ENCODE assay signal across 18 mouse cellular contexts in the genomic region with DNA sequence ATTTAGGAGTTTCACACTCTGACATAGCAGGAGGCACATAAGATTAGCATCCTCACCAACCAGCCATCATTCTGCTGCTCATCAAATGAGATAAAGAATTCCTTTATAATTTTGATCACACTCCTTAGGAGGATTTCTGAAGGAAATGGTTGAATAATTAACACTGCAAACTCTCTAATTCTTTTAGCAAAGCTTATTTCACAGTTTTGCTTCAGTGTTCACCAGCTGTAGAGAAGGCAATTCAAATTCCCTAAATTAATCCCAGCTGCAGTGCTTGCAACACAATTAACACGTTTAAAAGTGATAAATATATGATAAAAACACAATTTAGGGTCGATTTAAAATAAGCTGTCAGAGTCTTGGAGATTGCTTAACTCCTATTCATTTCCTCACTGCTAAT.
DNase-seq lines count a peak whose midpoint lies in the region; ATAC-seq and TF ChIP-seq lines count a peak whose summit lies in the region.
"Had no signal": no experiment of that assay in that cellular context is flagged by ENCODE, and none has a peak within 500 bp of the region (broad histone marks: within the 10 kb centered on the region; RNA-seq: fewer than 3 reads in every experiment).

No protein-coding gene starts in this region.

- no peak overlapping the region for H3K9ac ChIP-seq in forebrain, embryonic 14.5 days (ENCODE audit: low read length)
- H3K9ac ChIP-seq: embryonic facial prominence, embryonic 13.5 days; embryonic facial prominence, embryonic 15.5 days had no signal

- no peak overlapping the region for H3K4me2 ChIP-seq in forebrain, embryonic 14.5 days (ENCODE audit: low read length)
- H3K4me2 ChIP-seq: embryonic facial prominence, embryonic 13.5 days; embryonic facial prominence, embryonic 15.5 days had no signal

- H3K4me3 ChIP-seq in forebrain, embryonic 14.5 days (ENCODE audit: low read depth, low read length): no peak overlapping the region
- H3K4me3 ChIP-seq in forebrain, embryonic 10.5 days: no peak overlapping the region
- H3K4me3 ChIP-seq in heart, embryonic 10.5 days: no peak overlapping the region
- H3K4me3 ChIP-seq: embryonic facial prominence, embryonic 13.5 days; embryonic facial prominence, embryonic 15.5 days; erythroblast, embryonic 14.5 days had no signal

- H3K27ac ChIP-seq in forebrain, embryonic 14.5 days (ENCODE audit: low read depth, low read length): no peak overlapping the region
- no peak overlapping the region for H3K27ac ChIP-seq in forebrain, embryonic 10.5 days
- H3K27ac ChIP-seq in heart, embryonic 10.5 days: no peak overlapping the region
- H3K27ac ChIP-seq: embryonic facial prominence, embryonic 13.5 days; embryonic facial prominence, embryonic 15.5 days had no signal

- no peaks in the 10 kb centered on the region for H3K9me3 ChIP-seq in forebrain, embryonic 14.5 days (replicated peaks; ENCODE audit: control insufficient read depth, low read length)
- H3K9me3 ChIP-seq in forebrain, embryonic 10.5 days: no peaks in the 10 kb centered on the region
- H3K9me3 ChIP-seq in heart, embryonic 10.5 days: no peaks in the 10 kb centered on the region
- H3K9me3 ChIP-seq: embryonic facial prominence, embryonic 13.5 days; embryonic facial prominence, embryonic 15.5 days had no signal

- no peaks in the 10 kb centered on the region for H3K4me1 ChIP-seq in forebrain, embryonic 14.5 days (ENCODE audit: control insufficient read depth, insufficient read depth, low read length)
- H3K4me1 ChIP-seq in forebrain, embryonic 10.5 days: no peaks in the 10 kb centered on the region
- H3K4me1 ChIP-seq in heart, embryonic 10.5 days: no peaks in the 10 kb centered on the region
- H3K4me1 ChIP-seq: embryonic facial prominence, embryonic 13.5 days; embryonic facial prominence, embryonic 15.5 days had no signal

- TF ChIP-seq POLR2A in brain, embryonic 14.5 days (IDR thresholded peaks at IDR 0.05; ENCODE audit: borderline replicate concordance, extremely low read depth, insufficient read depth, insufficient read length, poor library complexity, severe bottlenecking): no peak

- H3K27me3 ChIP-seq in forebrain, embryonic 14.5 days (replicated peaks; ENCODE audit: control insufficient read depth, insufficient read depth, low read length): no peaks in the 10 kb centered on the region
- no peaks in the 10 kb centered on the region for H3K27me3 ChIP-seq in forebrain, embryonic 10.5 days (ENCODE audit: poor library complexity, severe bottlenecking)
- no peaks in the 10 kb centered on the region for H3K27me3 ChIP-seq in heart, embryonic 10.5 days (ENCODE audit: insufficient read depth, poor library complexity, severe bottlenecking)
- H3K27me3 ChIP-seq: embryonic facial prominence, embryonic 13.5 days; embryonic facial prominence, embryonic 15.5 days had no signal

- TF ChIP-seq CTCF in brain, embryonic 14.5 days (IDR thresholded peaks at IDR 0.05; ENCODE audit: borderline replicate concordance, extremely low read depth, insufficient read depth, insufficient read length): no peak

- 32% methylated on average over 2 of the region's 2 CpGs for WGBS in forebrain, embryonic 14.5 days
- WGBS in forebrain, embryonic 10.5 days: 56% methylated on average over 2 of the region's 2 CpGs
- WGBS in heart, embryonic 10.5 days: 39% methylated on average over 2 of the region's 2 CpGs

- no peaks in the 10 kb centered on the region for H3K36me3 ChIP-seq in forebrain, embryonic 14.5 days (ENCODE audit: control insufficient read depth, insufficient read depth, low read length)
- H3K36me3 ChIP-seq in forebrain, embryonic 10.5 days (replicated peaks): no peaks in the 10 kb centered on the region
- H3K36me3 ChIP-seq in heart, embryonic 10.5 days: no peaks in the 10 kb centered on the region
- H3K36me3 ChIP-seq: embryonic facial prominence, embryonic 13.5 days; embryonic facial prominence, embryonic 15.5 days had no signal

- peak; percentile 52 for DNase-seq in forebrain, embryonic 14.5 days (ENCODE audit: low spot score)
- DNase-seq in forebrain, embryonic 10.5 days (ENCODE audit: extremely low spot score, low spot score): no peak
- peak; percentile 2 for DNase-seq in brain, adult 2 months (ENCODE audit: low read depth, low spot score)
- DNase-seq in brain, embryonic 14.5 days (ENCODE audit: low read depth): peak; percentile 68
- DNase-seq in heart, embryonic 10.5 days (ENCODE audit: low spot score): no peak
- DNase-seq: adrenal gland, adult 2 months; adrenal gland, postnatal 10 days; adrenal gland, postnatal 25 days; cerebellum, adult 11 months; cerebellum, adult 18-20 months; cerebellum, adult 8-10 months; cerebellum, adult 9-11 months; cerebellum, postnatal 14 days; cerebellum, postnatal 36 days; embryo, embryonic 11 days had no signal

- ATAC-seq in forebrain, embryonic 14.5 days: peak; percentile 55

Comparison
In these comparisons a context has a peak if more than half of its experiments do, and no peak if none do; other contexts are left out.
1. DNase-seq: peak in forebrain, embryonic 14.5 days (single experiment), brain, adult 2 months (single experiment) and brain, embryonic 14.5 days (single experiment); none in forebrain, embryonic 10.5 days (single experiment) and heart, embryonic 10.5 days (single experiment).